Mouse (Mus musculus) neural tube, embryonic 15.5 days (tissue): ENCODE data around the gene Sox13. TPM values are rescaled to one million over a fixed set of nuclear protein-coding genes. Genes with fewer than 3 reads are reported as not detected.
"Not testable (repeated sequence)": the region's sequence is repeated elsewhere in the genome, so short reads cannot be mapped to it uniquely, and the experiment has no call there.

Experiments
- ATAC-seq: fragments of 200-750 bp; cut with Nextera tagmentation; 2 replicates; pipeline ENCODE4 v1.8.0; 2017; ENCODE audit warnings: mild to moderate bottlenecking, moderate TSS enrichment, moderate library complexity; ENCODE audit not compliant: low FRiP score
- H3K27ac ChIP-seq: fragments of 300-500 bp; sonication (generic); replicated peaks from 2 replicates; pipeline ENCODE4 v1.5.1; 2015; ENCODE audit warnings: mild to moderate bottlenecking, inconsistent platforms
- H3K27me3 ChIP-seq: fragments of 300-500 bp; sonication (generic); replicated peaks from 2 replicates; pipeline ENCODE4 v1.6.1; 2015; ENCODE audit warnings: inconsistent platforms
- H3K36me3 ChIP-seq: fragments of 300-500 bp; sonication (generic); 2 replicates; pipeline ENCODE4 v1.6.1; 2015; ENCODE audit warnings: inconsistent platforms
- H3K4me1 ChIP-seq: fragments of 300-500 bp; sonication (generic); 2 replicates; pipeline ENCODE4 v1.6.1; 2015; ENCODE audit warnings: inconsistent platforms
- H3K4me2 ChIP-seq: fragments of 300-500 bp; sonication (generic); 2 replicates; pipeline ENCODE4 v1.6.1; 2015; ENCODE audit warnings: inconsistent platforms, mild to moderate bottlenecking, moderate library complexity
- H3K4me3 ChIP-seq: fragments of 300-500 bp; sonication (generic); replicated peaks from 2 replicates; pipeline ENCODE4 v1.5.1; 2015; ENCODE audit warnings: mild to moderate bottlenecking, inconsistent platforms
- H3K9ac ChIP-seq: fragments of 300-500 bp; sonication (generic); replicated peaks from 2 replicates; pipeline ENCODE4 v1.6.1; 2015; ENCODE audit warnings: mild to moderate bottlenecking, inconsistent platforms
- H3K9me3 ChIP-seq: fragments of 300-500 bp; sonication (generic); replicated peaks from 2 replicates; pipeline ENCODE4 v1.6.1; 2016; ENCODE audit warnings: inconsistent platforms
- WGBS: fragments of 180-500 bp; shearing (Covaris S2); methylation state at CpG from one replicate; pipeline ENCODE4 v1.1.7; 2015; ENCODE audit warnings: mixed read lengths; 5-methylcytosine and 5-hydroxymethylcytosine counted together
- polyA plus RNA-seq: library from polyadenylated mRNA; unstranded; fragments of >200 nt; fragmentation: Nextera tagmentation; extraction: Ambion mirVana; gene quantifications from 2 replicates; pipeline ENCODE4 v1.2.1, GENCODE M21; 2015

The Sox13 gene
- polyA plus RNA-seq, 1 experiment from 2014 or later, result 4.0 TPM

DNA sequence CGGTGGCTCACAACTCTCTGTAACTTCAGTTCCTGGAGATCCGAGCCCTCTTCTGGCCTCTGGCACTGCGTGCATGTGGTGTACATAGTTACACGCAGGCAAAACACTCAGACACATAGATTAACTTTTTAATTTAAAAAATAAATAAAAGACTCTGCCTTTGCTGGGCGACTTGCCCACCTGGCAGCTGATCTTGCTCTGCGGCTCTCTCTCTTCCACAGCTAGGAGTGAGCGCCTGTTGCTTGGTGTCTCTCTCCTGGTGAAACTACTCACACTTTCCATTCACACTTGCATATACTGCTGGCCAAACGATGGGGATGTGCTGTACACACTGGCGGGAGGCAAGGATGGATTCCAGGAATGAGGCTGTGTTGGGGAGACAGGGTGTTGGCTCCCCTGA is 77.6 kb downstream of the Sox13 start:
- no peak overlapping the region for H3K4me3 ChIP-seq
- 0 out of 2 replicates have a peak, but pooled peaks cover 5% of the 10 kb centered on the region for H3K4me1 ChIP-seq
- H3K27me3 ChIP-seq, result no peaks in the 10 kb centered on the region
- no peaks in the 10 kb centered on the region for H3K9me3 ChIP-seq
- no peak for ATAC-seq
- no peak overlapping the region for H3K4me2 ChIP-seq
- no peaks in the 10 kb centered on the region for H3K36me3 ChIP-seq
- no peak overlapping the region for H3K9ac ChIP-seq
- WGBS, result 81% methylated on average over 9 of the region's 9 CpGs
- H3K27ac ChIP-seq, result no peak overlapping the region

DNA sequence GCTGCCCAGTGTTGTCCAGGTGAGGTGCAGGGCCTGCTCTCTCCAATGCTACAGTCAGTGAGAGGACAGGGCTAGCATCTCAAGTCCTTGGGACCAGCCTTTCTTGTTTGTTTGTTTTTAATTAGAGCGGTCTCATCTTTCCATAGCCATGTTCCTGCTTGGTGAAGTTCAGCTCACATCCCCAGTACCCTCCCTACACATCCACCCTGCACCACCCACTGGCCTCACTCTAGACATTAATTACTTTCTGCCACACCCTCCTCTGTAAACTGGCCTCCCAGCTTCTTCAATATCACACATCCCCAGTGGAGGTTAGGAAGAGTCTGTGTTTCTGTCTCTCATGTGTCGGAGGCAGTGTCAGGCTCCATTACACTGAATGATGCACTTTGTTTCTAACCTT is 79.8 kb downstream of the Sox13 start:
- Histone ChIP-seq H3K9me3 (no peaks in the 10 kb centered on the region), H3K36me3 (no peaks in the 10 kb centered on the region), H3K27me3 (no peaks in the 10 kb centered on the region), H3K4me1 (no peaks in the 10 kb centered on the region), H3K4me3 (no peak overlapping the region), H3K9ac (no peak overlapping the region), H3K27ac (no peak overlapping the region), H3K4me2 (no peak overlapping the region)
- 95% methylated on average over 2 of the region's 2 CpGs for WGBS
- no peak for ATAC-seq

DNA sequence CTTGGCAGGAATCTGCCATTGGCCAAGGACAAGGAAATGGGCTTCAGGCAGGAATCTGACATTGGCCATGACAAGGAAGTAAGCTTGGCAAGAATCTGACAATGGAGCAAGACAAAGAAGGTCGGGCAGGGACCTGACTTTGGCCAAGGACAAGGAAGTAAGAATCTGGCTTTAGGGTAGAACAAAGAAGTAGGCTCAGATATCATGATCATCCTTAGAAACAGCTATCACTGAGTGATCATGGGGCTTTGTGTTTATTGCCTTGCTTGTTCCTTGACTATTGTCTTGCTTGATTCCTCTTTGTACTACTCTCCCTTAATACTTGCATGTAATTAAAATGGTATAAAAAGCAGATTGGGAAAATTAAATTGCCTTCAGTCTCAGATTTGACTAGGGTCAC is 83.8 kb downstream of the Sox13 start:
- not testable (repeated sequence) for H3K36me3 ChIP-seq, H3K4me2 ChIP-seq, H3K4me3 ChIP-seq, H3K27me3 ChIP-seq, H3K27ac ChIP-seq, H3K4me1 ChIP-seq, H3K9me3 ChIP-seq, ATAC-seq, H3K9ac ChIP-seq
- WGBS, result 63% methylated on average over 1 of the region's 1 CpGs

DNA sequence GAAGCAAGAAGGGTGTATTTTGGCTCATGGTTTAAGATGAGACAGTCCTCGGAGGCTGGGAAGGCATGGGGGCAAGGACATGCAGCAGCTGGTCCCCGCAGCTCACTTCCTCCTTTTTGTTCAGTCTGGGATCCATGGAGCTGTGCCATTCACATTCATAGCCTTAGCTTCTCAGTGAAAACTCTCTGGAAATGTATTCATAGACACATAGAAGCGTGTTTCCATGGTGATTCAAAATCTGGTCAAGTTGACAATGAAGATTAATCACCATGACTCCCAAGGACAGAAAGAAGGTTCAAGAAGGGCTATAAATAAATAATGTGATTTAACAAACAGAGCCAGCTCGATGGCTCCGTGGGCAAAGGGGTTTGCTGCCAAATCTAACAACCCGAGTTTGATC is 90.2 kb downstream of the Sox13 start:
- peaks cover 10% of the 10 kb centered on the region for H3K27me3 ChIP-seq
- peaks cover 22% of the 10 kb centered on the region for H3K4me1 ChIP-seq
- H3K36me3 ChIP-seq, result no peaks in the 10 kb centered on the region
- H3K9me3 ChIP-seq, result no peaks in the 10 kb centered on the region
- WGBS, result 61% methylated on average over 6 of the region's 6 CpGs
- H3K9ac ChIP-seq, result no peak overlapping the region
- H3K27ac ChIP-seq, result no peak overlapping the region
- H3K4me2 ChIP-seq, result no peak overlapping the region
- no peak overlapping the region for H3K4me3 ChIP-seq
- no peak for ATAC-seq

DNA sequence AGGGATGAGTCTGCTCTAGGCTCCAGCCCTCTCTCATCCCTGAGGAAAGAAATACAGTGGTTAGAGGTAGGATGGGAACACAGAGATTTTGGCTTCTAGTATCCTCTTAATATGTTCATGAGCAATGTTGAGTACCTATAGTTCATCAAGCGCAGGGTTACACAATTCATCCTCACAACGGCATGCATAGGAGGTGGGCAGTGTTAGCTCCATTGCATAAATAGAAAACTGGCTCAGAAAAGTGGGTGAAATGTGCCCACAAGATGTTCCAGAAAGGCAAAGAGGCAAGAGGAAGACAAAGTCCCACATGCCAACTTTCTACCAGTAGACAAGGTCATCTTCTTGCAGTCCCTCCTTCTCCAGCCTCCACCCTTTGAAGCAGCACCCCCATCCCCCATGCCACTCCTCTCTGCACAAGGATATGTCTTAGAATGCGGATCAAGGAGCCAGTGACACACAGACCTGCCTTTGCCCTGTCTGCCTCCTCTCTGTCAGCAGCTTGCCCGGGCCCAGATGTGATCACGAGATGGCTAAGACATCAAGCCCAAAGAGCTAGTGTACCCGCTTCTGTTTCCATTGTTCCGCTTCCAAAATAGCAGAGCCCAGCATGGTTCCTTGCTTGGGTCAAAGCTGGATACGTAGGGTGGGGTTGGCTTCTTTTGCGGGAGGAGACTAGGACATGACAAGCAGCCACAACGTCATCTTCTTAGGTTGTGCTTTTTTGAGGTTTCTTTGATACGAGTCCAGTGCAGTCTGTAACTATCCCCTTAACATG is 91.3 kb downstream of the Sox13 start:
- Histone ChIP-seq H3K27ac (no peak overlapping the region), H3K27me3 (peaks cover 13% of the 10 kb centered on the region), H3K36me3 (no peaks in the 10 kb centered on the region), H3K9me3 (no peaks in the 10 kb centered on the region), H3K4me2 (no peak overlapping the region), H3K4me1 (peaks cover 22% of the 10 kb centered on the region), H3K4me3 (no peak overlapping the region), H3K9ac (no peak overlapping the region)
- no peak for ATAC-seq
- WGBS, result 90% methylated on average over 11 of the region's 11 CpGs

Other genes starting within 250 kb of the Sox13 start
- gene Golt1a, start 114.6 kb downstream of the Sox13 start, polyA plus RNA-seq, result 0.43 TPM in 1 of 2 replicates, not detected in the other
- gene Kiss1, start 102.5 kb downstream of the Sox13 start, polyA plus RNA-seq, result not detected in 2 replicates
- 0.74 and 1.6 TPM in 2 replicates for gene Ren1, start 73.9 kb downstream of the Sox13 start, polyA plus RNA-seq
- gene Etnk2, start 60.8 kb downstream of the Sox13 start, polyA plus RNA-seq, result 21.3 and 22.8 TPM in 2 replicates
- 412 and 440 TPM in 2 replicates for gene Snrpe, start 185.9 kb upstream of the Sox13 start, polyA plus RNA-seq
- not detected in 2 replicates for gene Zbed6, start 236.5 kb upstream of the Sox13 start, polyA plus RNA-seq
- gene Gm38394, start 236.9 kb upstream of the Sox13 start, polyA plus RNA-seq, result 2.7 and 2.8 TPM in 2 replicates